Mouse (Mus musculus) small intestine, adult 2 months (tissue): Measurements from ENCODE around the gene Foxn3. TPM values are rescaled to one million over a fixed set of nuclear protein-coding genes. Genes with fewer than 3 reads are reported as not detected.
"Not testable (repeated sequence)": the region's sequence is repeated elsewhere in the genome, so short reads cannot be mapped to it uniquely, and the experiment has no call there.

ENCODE experiments used
- H3K27ac ChIP-seq: fragments of 200-500 bp; 2 replicates; pipeline ENCODE4 v1.5.1; 2012; ENCODE audit warnings: low read depth, low read length, control low read depth, inconsistent platforms; ENCODE audit not compliant: insufficient read depth
- H3K27me3 ChIP-seq: fragments of 200-500 bp; 2 replicates; pipeline ENCODE4 v1.6.1; 2012; ENCODE audit warnings: mild to moderate bottlenecking, moderate library complexity, low read length, inconsistent platforms; ENCODE audit not compliant: control insufficient read depth, insufficient read depth
- H3K36me3 ChIP-seq: fragments of 200-500 bp; 2 replicates; pipeline ENCODE4 v1.6.1; 2012; ENCODE audit warnings: mild to moderate bottlenecking, low read length, control low read depth, inconsistent platforms; ENCODE audit not compliant: control insufficient read depth, insufficient read depth
- H3K4me1 ChIP-seq: fragments of 200-500 bp; 2 replicates; pipeline ENCODE4 v1.6.1; 2012; ENCODE audit warnings: low read length, inconsistent platforms, mixed read lengths; ENCODE audit not compliant: control insufficient read depth, insufficient read depth, insufficient read length
- H3K4me3 ChIP-seq: fragments of 200-500 bp; 2 replicates; pipeline ENCODE4 v1.5.1; 2012; ENCODE audit warnings: low read depth, mild to moderate bottlenecking, control low read depth, inconsistent platforms, low read length, moderate library complexity
- CTCF ChIP-seq: fragments of 200-500 bp; IDR thresholded peaks from 2 replicates; pipeline ENCODE4 v1.5.1; 2012; ENCODE audit warnings: low read depth, mild to moderate bottlenecking, control low read depth, inconsistent platforms, low read length, moderate library complexity, mixed read lengths; ENCODE audit not compliant: insufficient replicate concordance, insufficient read length; ENCODE audit errors: extremely low read depth
- POLR2A ChIP-seq: fragments of 200-500 bp; IDR thresholded peaks from 2 replicates; pipeline ENCODE4 v1.6.1; 2012; ENCODE audit warnings: low read depth, mild to moderate bottlenecking, control low read depth, inconsistent platforms, low read length, moderate library complexity
- WGBS: fragments of 180-500 bp; shearing (Covaris S2); methylation state at CpG from one replicate; pipeline ENCODE4 v1.1.7; 2018; 5-methylcytosine and 5-hydroxymethylcytosine counted together
- polyA plus RNA-seq: library from polyadenylated mRNA; depleted of rRNA; stranded (reverse); fragments of >200 nt; gene quantifications from 2 replicates; pipeline ENCODE4 v1.2.3, GENCODE M21; 2012

Foxn3 gene
- polyA plus RNA-seq, 1 experiment: 17.5 TPM

DNA sequence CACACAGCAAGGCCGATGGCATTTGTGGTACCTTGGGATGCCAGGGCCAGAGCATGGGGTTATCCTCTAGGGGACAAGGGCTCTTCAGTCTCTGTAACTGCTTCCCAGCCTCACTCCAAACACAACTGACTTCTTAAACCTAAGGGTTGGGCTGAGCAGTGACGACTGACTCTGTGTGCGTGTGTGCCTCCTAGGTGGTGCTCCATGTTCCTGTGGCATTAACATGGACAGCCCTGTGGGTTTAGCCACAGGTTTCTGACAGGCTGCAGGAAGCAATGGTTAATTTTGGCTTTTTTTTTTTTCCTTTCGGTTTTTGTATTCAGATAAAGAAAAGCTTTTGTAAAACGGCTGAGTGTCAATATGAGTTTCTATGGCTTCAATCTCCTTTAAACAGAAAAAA, 367.7 kb downstream of the Foxn3 start:
- no peak for TF ChIP-seq CTCF
- no peak for TF ChIP-seq POLR2A
- H3K4me3 ChIP-seq: no peak overlapping the region
- H3K4me1 ChIP-seq: no peaks in the 10 kb centered on the region
- peaks cover 10% of the 10 kb centered on the region for H3K36me3 ChIP-seq
- WGBS: 83% methylated on average over 5 of the region's 5 CpGs
- no peaks in the 10 kb centered on the region for H3K27me3 ChIP-seq
- no peak overlapping the region for H3K27ac ChIP-seq

DNA sequence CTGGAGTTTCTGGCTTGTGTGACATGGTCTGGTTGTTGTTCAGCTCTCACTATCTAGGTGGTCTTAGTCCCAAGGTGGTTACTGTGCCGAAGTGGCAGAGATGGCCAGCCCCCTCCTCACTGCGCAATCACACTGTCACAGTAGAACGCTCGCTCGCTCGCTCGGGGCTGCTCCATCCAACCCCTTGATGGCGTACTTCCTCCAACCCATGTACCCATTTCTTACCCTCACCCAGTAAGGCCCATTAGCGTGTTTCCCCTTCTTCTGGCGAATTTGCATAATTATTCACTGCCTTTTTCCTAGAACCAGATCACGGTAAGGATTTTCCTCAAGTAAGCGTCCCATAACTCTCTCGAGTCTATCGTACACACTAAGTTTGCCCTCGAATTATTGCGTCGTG, 369.3 kb downstream of the Foxn3 start:
- H3K27ac ChIP-seq, H3K27me3 ChIP-seq, H3K4me3 ChIP-seq, H3K36me3 ChIP-seq, H3K4me1 ChIP-seq: not testable (repeated sequence)
- WGBS: 95% methylated on average over 17 of the region's 17 CpGs

DNA sequence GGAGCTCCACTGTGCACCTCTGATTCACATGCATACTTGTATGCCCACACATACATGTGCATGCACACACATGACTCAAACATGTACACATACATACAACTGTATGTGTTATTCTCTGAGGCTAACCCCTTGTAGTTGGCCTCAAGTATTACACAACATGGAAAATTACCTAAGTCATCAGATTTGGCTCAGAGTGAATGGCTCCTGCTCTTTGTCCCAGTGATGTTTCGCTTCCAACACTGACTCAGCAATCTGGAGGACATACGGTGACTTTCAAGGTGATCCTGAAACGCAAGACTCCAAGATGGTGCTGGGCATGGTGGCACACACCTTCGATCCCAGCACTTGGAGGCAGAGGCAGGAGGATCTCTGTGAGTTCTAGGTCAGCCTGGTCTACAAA, 375.7 kb downstream of the Foxn3 start:
- no peaks in the 10 kb centered on the region for H3K4me1 ChIP-seq
- WGBS: 88% methylated on average over 4 of the region's 4 CpGs
- no peak overlapping the region for H3K27ac ChIP-seq
- TF ChIP-seq POLR2A: no peak
- TF ChIP-seq CTCF: no peak
- H3K36me3 ChIP-seq: 0 out of 2 replicates have a peak, but pooled peaks cover 1% of the 10 kb centered on the region
- H3K4me3 ChIP-seq: no peak overlapping the region
- H3K27me3 ChIP-seq: no peaks in the 10 kb centered on the region

DNA sequence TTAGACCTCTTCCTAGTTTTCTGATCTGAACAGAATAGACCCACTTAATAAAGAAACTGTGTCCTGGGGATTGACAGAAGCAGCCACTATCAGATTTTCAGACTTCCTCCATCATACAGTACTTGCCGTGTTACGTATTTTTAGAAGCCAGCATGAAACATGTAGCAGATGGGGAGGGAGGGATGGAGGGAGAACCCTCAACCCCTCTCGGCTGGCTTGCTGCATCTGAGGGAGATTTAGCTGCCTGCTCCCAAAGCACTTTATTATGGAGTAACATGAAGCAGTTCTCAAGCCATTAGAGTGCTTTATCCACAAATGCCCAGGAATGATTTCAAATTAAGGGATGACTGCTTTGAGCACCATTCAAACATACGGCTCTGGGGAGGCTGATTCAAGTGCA, 377.1 kb downstream of the Foxn3 start:
- no peak for TF ChIP-seq CTCF
- no peak for TF ChIP-seq POLR2A
- no peaks in the 10 kb centered on the region for H3K4me1 ChIP-seq
- H3K27ac ChIP-seq: no peak overlapping the region
- no peak overlapping the region for H3K4me3 ChIP-seq
- 0 out of 2 replicates have a peak, but pooled peaks cover 1% of the 10 kb centered on the region for H3K36me3 ChIP-seq
- 83% methylated on average over 4 of the region's 4 CpGs for WGBS
- H3K27me3 ChIP-seq: no peaks in the 10 kb centered on the region

DNA sequence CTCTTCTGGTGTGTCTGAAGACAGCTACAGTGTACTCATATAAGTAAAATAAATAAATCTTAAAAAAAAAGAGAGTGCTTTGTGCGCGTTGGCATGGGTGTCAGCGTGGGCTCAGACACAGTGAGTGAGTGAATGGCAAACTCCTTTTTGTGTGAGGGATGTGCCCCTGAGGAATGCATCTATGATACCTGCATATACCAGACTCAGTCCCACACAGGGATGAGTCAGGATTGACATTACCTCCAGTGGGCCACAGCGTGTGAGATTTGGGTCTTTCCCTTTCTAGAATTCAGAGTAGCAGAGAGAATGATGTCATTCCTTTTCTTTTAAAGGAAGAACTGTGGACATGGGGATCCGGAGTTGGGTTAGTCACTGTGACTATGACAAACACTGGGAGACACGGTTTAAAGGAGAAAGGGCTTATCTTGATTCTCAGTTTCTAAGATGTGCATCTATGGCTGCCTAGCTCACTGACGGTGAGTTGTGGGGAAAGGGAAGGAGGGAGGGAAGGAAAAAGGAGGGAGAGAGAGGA, 380.1 kb downstream of the Foxn3 start:
- H3K27me3 ChIP-seq: no peaks in the 10 kb centered on the region
- WGBS: 81% methylated on average over 7 of the region's 7 CpGs
- no peaks in the 10 kb centered on the region for H3K4me1 ChIP-seq
- no peak overlapping the region for H3K27ac ChIP-seq
- H3K36me3 ChIP-seq: no peaks in the 10 kb centered on the region
- no peak overlapping the region for H3K4me3 ChIP-seq
- TF ChIP-seq POLR2A (no peak), CTCF (no peak)

DNA sequence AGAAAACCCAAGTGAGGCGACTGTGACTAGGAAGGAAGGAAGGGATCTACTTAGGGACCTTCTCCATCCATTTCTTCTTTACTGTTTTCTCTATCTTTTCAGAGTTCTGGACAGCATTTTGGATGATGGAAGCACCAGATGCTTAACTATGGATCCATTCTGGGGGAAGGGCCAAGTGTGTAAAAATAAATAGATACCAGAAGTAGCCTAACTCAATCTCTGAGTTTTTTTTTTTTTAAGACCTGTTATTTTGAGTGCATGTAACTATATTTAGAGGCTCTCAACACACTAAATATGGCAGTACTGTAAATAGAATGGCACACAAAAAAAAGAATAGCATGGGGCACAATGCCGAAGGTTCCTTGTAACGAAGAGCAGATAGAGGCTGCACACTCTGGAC, 381.0 kb downstream of the Foxn3 start:
- H3K27me3 ChIP-seq: no peaks in the 10 kb centered on the region
- H3K4me1 ChIP-seq: no peaks in the 10 kb centered on the region
- H3K4me3 ChIP-seq: no peak overlapping the region
- 88% methylated on average over 3 of the region's 3 CpGs for WGBS
- no peak overlapping the region for H3K27ac ChIP-seq
- no peak for TF ChIP-seq CTCF
- no peak for TF ChIP-seq POLR2A
- no peaks in the 10 kb centered on the region for H3K36me3 ChIP-seq

DNA sequence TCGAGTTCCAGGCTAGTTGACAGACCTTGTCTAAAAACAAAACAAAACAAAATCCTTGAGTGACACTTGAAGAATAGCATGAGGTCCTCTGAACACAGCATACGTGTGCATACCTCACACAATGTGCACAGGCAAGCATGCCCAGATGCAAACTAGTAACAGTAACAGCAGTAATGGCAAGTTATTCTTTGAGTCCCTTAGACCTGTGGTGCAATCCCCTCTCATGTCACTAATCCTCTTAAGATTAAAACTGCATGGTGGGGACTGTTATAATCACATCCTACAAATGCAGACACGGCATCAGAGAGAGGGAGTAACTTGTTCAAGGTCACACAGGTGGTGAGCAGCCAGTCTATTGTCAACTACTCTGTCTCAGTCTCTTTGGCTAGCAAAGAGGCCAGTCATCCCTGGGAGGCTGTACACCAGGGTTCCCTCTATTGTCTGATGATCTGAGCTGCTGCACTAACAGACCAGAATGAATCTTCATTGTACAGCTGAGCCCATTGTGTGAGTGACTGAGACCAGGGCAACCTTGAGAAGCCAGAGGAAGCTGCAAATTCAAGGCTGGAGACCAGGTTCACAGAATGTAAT, 383.1 kb downstream of the Foxn3 start:
- H3K27me3 ChIP-seq: no peaks in the 10 kb centered on the region
- H3K4me1 ChIP-seq: no peaks in the 10 kb centered on the region
- H3K36me3 ChIP-seq: no peaks in the 10 kb centered on the region
- TF ChIP-seq POLR2A (no peak), CTCF (no peak)
- 72% methylated on average over 3 of the region's 3 CpGs for WGBS
- H3K27ac ChIP-seq: no peak overlapping the region
- no peak overlapping the region for H3K4me3 ChIP-seq
